Mouse (Mus musculus) lung, embryonic 15.5 days (tissue): ENCODE measurements at regions not wholly inside any gene's neighbourhood (a gene's known extent, or its start where the extent isn't known, plus 50 kb on each side); places are given as distances from the start of the nearest gene placed in this dataset.

Experiments used
- ATAC-seq: fragments of 200-750 bp; cut with Nextera tagmentation; 2 replicates; pipeline ENCODE4 v1.8.0; 2017; ENCODE audit warnings: moderate number of reproducible peaks, borderline replicate concordance; ENCODE audit not compliant: low FRiP score, low TSS enrichment; ENCODE audit errors: extremely low read depth
- H3K27ac ChIP-seq: fragments of 300-500 bp; sonication (generic); 2 replicates; pipeline ENCODE4 v1.5.1; 2015; ENCODE audit warnings: moderate library complexity, mild to moderate bottlenecking, inconsistent platforms
- H3K27me3 ChIP-seq: fragments of 300-500 bp; sonication (generic); 2 replicates; pipeline ENCODE4 v1.6.1; 2015; ENCODE audit warnings: inconsistent platforms
- H3K36me3 ChIP-seq: fragments of 300-500 bp; sonication (generic); 2 replicates; pipeline ENCODE4 v1.6.1; 2015; ENCODE audit warnings: inconsistent platforms
- H3K4me1 ChIP-seq: fragments of 300-500 bp; sonication (generic); 2 replicates; pipeline ENCODE4 v1.6.1; 2015; ENCODE audit warnings: inconsistent platforms
- H3K4me2 ChIP-seq: fragments of 300-500 bp; sonication (generic); 2 replicates; pipeline ENCODE4 v1.6.1; 2015; ENCODE audit warnings: inconsistent platforms, mild to moderate bottlenecking, moderate library complexity
- H3K4me3 ChIP-seq: fragments of 300-500 bp; sonication (generic); 2 replicates; pipeline ENCODE4 v1.5.1; 2015; ENCODE audit warnings: mild to moderate bottlenecking, inconsistent platforms
- H3K9ac ChIP-seq: fragments of 300-500 bp; sonication (generic); 2 replicates; pipeline ENCODE4 v1.6.1; 2015; ENCODE audit warnings: inconsistent platforms
- H3K9me3 ChIP-seq: fragments of 300-500 bp; sonication (generic); 2 replicates; pipeline ENCODE4 v1.6.1; 2016; ENCODE audit warnings: inconsistent platforms
- WGBS: fragments of 180-500 bp; shearing (Covaris S2); methylation state at CpG from one replicate; pipeline ENCODE4 v1.1.7; 2015; 5-methylcytosine and 5-hydroxymethylcytosine counted together

DNA sequence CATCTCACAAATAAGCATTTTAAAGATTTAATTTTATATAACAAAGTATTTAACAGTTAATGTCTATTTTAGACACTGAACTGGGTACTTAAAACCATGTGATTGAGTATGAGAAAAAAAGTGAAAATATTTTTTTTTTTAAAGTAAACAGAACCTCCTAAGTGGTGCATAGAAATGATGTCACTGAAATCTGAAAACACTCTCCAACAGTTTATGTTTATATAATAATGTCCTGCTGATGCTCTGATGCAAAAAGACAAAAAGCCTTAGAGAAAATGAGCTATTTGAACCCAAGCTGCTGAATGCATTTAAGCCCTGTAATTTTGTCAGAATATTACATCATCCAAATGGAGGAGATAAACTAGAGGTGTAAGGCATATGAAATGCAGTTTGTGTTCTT, 3447.1 kb downstream of the 9330182O14Rik start:
- peak; percentile 55; the same call in 1 of the 2 replicates for ATAC-seq
- H3K27ac ChIP-seq, result no peak overlapping the region

GRCm38 (mm10) chr15:43585751-43586150, 3451.6 kb downstream of the 9330182O14Rik start:
- H3K27me3 ChIP-seq, result no peaks in the 10 kb centered on the region
- 78% methylated on average over 4 of the region's 4 CpGs for WGBS
- no peak overlapping the region for H3K27ac ChIP-seq
- no peak overlapping the region for H3K9ac ChIP-seq
- ATAC-seq, result no peak
- H3K9me3 ChIP-seq, result no peaks in the 10 kb centered on the region
- no peak overlapping the region for H3K4me2 ChIP-seq
- no peaks in the 10 kb centered on the region for H3K36me3 ChIP-seq
- no peaks in the 10 kb centered on the region for H3K4me1 ChIP-seq
- no peak overlapping the region for H3K4me3 ChIP-seq

More for the DNA sequence above, 3447.1 kb downstream of the 9330182O14Rik start:
- Histone ChIP-seq H3K4me3 (no peak overlapping the region), H3K9me3 (no peaks in the 10 kb centered on the region), H3K27me3 (no peaks in the 10 kb centered on the region), H3K4me1 (no peaks in the 10 kb centered on the region), H3K36me3 (no peaks in the 10 kb centered on the region), H3K4me2 (no peak overlapping the region), H3K9ac (no peak overlapping the region)

DNA sequence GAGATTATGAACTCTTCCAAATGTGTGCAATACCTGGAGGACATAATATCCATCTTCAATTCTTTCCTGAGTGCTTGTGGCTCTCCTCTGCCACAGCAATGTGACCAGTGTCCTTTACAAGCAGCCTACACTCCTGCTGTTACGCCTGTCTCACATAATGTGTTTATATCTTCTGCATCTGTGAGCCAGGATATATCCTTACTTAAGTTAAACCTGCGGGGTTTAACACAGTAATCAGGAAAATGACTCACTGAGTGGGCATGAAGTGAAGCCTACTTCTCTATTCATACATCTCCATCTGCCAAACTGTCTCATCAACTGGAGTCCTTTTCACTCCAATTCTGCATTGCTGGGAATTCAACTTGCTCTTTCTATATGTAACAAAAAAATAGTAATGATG, 3453.9 kb downstream of the 9330182O14Rik start:
- H3K9me3 ChIP-seq, result no peaks in the 10 kb centered on the region
- no peaks in the 10 kb centered on the region for H3K27me3 ChIP-seq
- H3K4me2 ChIP-seq, result no peak overlapping the region
- no peak overlapping the region for H3K9ac ChIP-seq
- no peak overlapping the region for H3K27ac ChIP-seq
- no peaks in the 10 kb centered on the region for H3K36me3 ChIP-seq
- ATAC-seq, result no peak
- no peak overlapping the region for H3K4me3 ChIP-seq
- 58% methylated on average over 2 of the region's 2 CpGs for WGBS
- no peaks in the 10 kb centered on the region for H3K4me1 ChIP-seq

DNA sequence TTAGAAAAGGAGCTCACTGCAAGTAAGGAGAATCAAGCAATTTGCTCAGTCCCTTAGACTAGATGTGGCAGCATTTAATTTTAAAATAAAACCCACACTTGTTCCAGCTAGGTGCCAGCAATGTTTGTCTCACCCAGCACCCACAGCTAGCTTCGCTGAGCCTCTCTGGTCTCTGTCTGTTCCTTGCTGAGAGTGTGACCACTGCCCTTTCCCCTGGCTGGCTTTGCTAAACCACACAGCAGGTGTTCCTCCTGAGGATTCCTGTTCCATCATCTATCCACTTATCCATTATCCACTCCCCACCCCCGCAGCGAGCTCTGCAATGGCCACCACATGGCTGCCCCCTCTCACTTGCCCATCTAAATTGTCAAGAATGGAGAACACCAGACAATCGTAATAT, 3473.5 kb downstream of the 9330182O14Rik start:
- H3K4me1 ChIP-seq, result no peaks in the 10 kb centered on the region
- no peak overlapping the region for H3K9ac ChIP-seq
- 74% methylated on average over 4 of the region's 4 CpGs for WGBS
- H3K4me2 ChIP-seq, result no peak overlapping the region
- no peaks in the 10 kb centered on the region for H3K27me3 ChIP-seq
- H3K36me3 ChIP-seq, result no peaks in the 10 kb centered on the region
- H3K9me3 ChIP-seq, result no peaks in the 10 kb centered on the region
- no peak for ATAC-seq
- no peak overlapping the region for H3K27ac ChIP-seq
- no peak overlapping the region for H3K4me3 ChIP-seq

GRCm38 (mm10) chr15:43609901-43610300, 3475.7 kb downstream of the 9330182O14Rik start:
- no peaks in the 10 kb centered on the region for H3K9me3 ChIP-seq
- H3K27ac ChIP-seq, result no peak overlapping the region
- no peaks in the 10 kb centered on the region for H3K27me3 ChIP-seq
- no peak overlapping the region for H3K4me3 ChIP-seq
- 80% methylated on average over 2 of the region's 2 CpGs for WGBS
- H3K36me3 ChIP-seq, result no peaks in the 10 kb centered on the region
- H3K9ac ChIP-seq, result no peak overlapping the region
- H3K4me1 ChIP-seq, result no peaks in the 10 kb centered on the region
- no peak overlapping the region for H3K4me2 ChIP-seq
- ATAC-seq, result no peak

GRCm38 (mm10) chr15:43614004-43614661, 3480.0 kb downstream of the 9330182O14Rik start:
- H3K4me1 ChIP-seq, result no peaks in the 10 kb centered on the region
- no peak for ATAC-seq
- H3K27ac ChIP-seq, result no peak overlapping the region
- H3K9ac ChIP-seq, result no peak overlapping the region
- WGBS, result 24% methylated on average over 5 of the region's 5 CpGs
- H3K4me3 ChIP-seq, result no peak overlapping the region
- no peak overlapping the region for H3K4me2 ChIP-seq
- no peaks in the 10 kb centered on the region for H3K36me3 ChIP-seq
- H3K9me3 ChIP-seq, result no peaks in the 10 kb centered on the region
- no peaks in the 10 kb centered on the region for H3K27me3 ChIP-seq

DNA sequence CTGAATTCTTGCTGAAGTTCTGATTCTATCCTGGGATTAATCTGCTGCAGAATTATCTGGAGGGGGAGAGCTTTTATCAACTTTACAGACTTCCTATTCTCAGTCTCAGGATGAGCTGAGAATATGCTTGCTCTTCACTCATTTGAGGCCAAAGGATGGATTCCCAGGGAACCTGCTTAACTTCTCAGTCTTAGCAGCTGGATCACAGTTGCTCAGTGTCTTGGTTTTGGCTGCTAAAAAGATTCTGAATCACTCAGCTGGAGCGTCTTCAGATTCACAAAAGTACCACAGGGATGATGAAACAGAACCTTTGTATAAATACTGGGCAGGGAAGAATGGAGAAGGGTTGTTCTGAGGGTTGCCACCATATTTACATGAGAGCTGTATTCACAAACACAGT, 3481.6 kb downstream of the 9330182O14Rik start:
- no peaks in the 10 kb centered on the region for H3K9me3 ChIP-seq
- no peaks in the 10 kb centered on the region for H3K36me3 ChIP-seq
- no peak overlapping the region for H3K4me2 ChIP-seq
- no peaks in the 10 kb centered on the region for H3K4me1 ChIP-seq
- H3K27ac ChIP-seq, result no peak overlapping the region
- H3K9ac ChIP-seq, result no peak overlapping the region
- no peak overlapping the region for H3K4me3 ChIP-seq
- H3K27me3 ChIP-seq, result no peaks in the 10 kb centered on the region
- no peak for ATAC-seq
- 72% methylated on average over 1 of the region's 1 CpGs for WGBS

- no peaks in the 10 kb centered on the region for H3K4me1 ChIP-seq
- 39% methylated on average over 2 of the region's 2 CpGs for WGBS
- no peak overlapping the region for H3K4me3 ChIP-seq
- H3K9ac ChIP-seq, result no peak overlapping the region
- H3K36me3 ChIP-seq, result no peaks in the 10 kb centered on the region
- H3K9me3 ChIP-seq, result no peaks in the 10 kb centered on the region
- peak; percentile 79; the same call in 1 of the 2 replicates for ATAC-seq
- H3K27me3 ChIP-seq, result no peaks in the 10 kb centered on the region
- H3K27ac ChIP-seq, result no peak overlapping the region; the same call in 1 of the 2 replicates
- H3K4me2 ChIP-seq, result no peak overlapping the region
Observed at GRCm38 (mm10) chr15:43624431-43624965, 3490.3 kb downstream of the 9330182O14Rik start.

GRCm38 (mm10) chr15:43625021-43625510, 3490.9 kb downstream of the 9330182O14Rik start:
- no peak overlapping the region for H3K4me3 ChIP-seq
- ATAC-seq, result no peak

GRCm38 (mm10) chr15:43650818-43651500, 3516.8 kb downstream of the 9330182O14Rik start:
- Histone ChIP-seq H3K4me1 (no peaks in the 10 kb centered on the region), H3K9ac (no peak overlapping the region), H3K9me3 (no peaks in the 10 kb centered on the region), H3K27me3 (no peaks in the 10 kb centered on the region), H3K36me3 (no peaks in the 10 kb centered on the region), H3K4me2 (no peak overlapping the region), H3K27ac (no peak overlapping the region), H3K4me3 (no peak overlapping the region)
- no peak for ATAC-seq
- WGBS, result 81% methylated on average over 2 of the region's 2 CpGs

More at GRCm38 (mm10) chr15:43625021-43625510, 3490.9 kb downstream of the 9330182O14Rik start:
- H3K27me3 ChIP-seq, result no peaks in the 10 kb centered on the region
- H3K9me3 ChIP-seq, result no peaks in the 10 kb centered on the region
- 58% methylated on average over 4 of the region's 4 CpGs for WGBS
- H3K4me2 ChIP-seq, result no peak overlapping the region
- no peak overlapping the region for H3K27ac ChIP-seq
- no peak overlapping the region for H3K9ac ChIP-seq
- no peaks in the 10 kb centered on the region for H3K36me3 ChIP-seq
- H3K4me1 ChIP-seq, result no peaks in the 10 kb centered on the region

- no peak overlapping the region for H3K4me3 ChIP-seq
- peak; percentile 67; the same call in 1 of the 2 replicates for ATAC-seq
- no peaks in the 10 kb centered on the region for H3K36me3 ChIP-seq
- H3K27me3 ChIP-seq, result no peaks in the 10 kb centered on the region
- no peak overlapping the region for H3K9ac ChIP-seq
- H3K27ac ChIP-seq, result no peak overlapping the region
- H3K4me2 ChIP-seq, result no peak overlapping the region
- WGBS, result 26% methylated on average over 1 of the region's 1 CpGs
- H3K4me1 ChIP-seq, result no peaks in the 10 kb centered on the region
- H3K9me3 ChIP-seq, result no peaks in the 10 kb centered on the region
Observed at GRCm38 (mm10) chr15:43663648-43664047, 3529.5 kb downstream of the 9330182O14Rik start.

DNA sequence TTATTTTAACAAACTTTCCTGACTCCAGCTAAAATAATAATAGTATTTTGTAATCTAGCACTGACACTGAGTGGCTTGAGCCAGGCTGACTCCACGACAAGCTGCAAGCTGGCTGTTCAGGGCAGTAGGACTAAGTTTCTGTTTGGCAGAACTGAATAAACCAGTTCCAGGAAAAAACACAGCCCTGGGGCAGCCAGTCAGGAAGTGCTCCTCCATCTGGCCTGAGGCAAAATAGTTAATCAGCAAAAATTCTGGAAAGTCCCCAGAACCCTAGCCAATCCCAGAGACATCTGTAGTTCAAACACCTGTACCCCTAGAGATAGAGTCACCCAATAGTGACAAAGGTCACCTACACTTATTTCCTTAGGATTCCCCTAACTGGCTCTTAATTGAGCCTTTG, 3544.7 kb downstream of the 9330182O14Rik start:
- WGBS, result 31% methylated on average over 1 of the region's 1 CpGs
- Histone ChIP-seq H3K4me1 (no peaks in the 10 kb centered on the region), H3K27me3 (no peaks in the 10 kb centered on the region), H3K27ac (no peak overlapping the region), H3K36me3 (no peaks in the 10 kb centered on the region), H3K9me3 (no peaks in the 10 kb centered on the region), H3K4me2 (no peak overlapping the region), H3K4me3 (no peak overlapping the region), H3K9ac (no peak overlapping the region)
- no peak for ATAC-seq
